Mouse (Mus musculus): ENCODE data around the gene Rassf2. TPM values are rescaled to one million over a fixed set of nuclear protein-coding genes. Genes with fewer than 3 reads are reported as not detected.
A peak's percentile ranks its signal among the peaks of the same experiment; 100 is the strongest.

Rassf2 gene
- total RNA-seq, 2 experiments from 2014 or later, result 8.5 to 13.1 TPM

DNA sequence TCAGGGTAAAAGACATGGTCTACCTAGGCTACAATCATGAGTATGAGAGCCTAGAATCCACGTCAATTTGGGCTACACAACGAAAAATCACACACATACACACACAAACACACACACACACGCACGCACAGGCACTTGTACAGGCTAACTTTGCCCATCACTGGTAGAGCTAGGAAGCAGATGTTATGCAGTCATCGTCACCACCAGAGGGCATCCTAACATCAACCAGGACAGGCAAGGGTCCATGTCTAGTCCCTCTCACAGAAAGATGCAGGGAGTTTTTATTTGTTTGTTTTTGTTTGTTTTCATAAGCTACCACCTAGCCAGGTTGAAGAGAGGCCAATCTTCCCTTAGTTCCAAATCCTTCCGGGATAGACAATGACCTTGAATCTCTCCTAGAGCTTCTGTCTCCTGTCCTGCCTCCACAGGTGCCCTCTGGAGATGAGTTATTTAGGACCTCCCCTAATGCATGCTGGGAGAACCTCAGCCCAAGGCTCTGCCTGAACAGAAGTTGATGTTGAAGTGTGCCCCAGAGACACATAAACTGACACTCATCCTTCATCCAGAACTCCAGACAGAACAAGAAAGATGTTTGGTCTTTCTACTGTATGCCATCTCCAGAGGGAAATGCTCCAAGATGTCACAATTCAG is 47.4 kb downstream of the Rassf2 start:
- DNase-seq, result peak; percentile 53
- intact Hi-C loops (cut with DNase I; ENCODE audit: low total_unique reads), result loop anchor here (2.0 to 10.0 kb wide), 3 partner anchors 72 to 255 kb away; no protein-coding TSS in a partner anchor

DNA sequence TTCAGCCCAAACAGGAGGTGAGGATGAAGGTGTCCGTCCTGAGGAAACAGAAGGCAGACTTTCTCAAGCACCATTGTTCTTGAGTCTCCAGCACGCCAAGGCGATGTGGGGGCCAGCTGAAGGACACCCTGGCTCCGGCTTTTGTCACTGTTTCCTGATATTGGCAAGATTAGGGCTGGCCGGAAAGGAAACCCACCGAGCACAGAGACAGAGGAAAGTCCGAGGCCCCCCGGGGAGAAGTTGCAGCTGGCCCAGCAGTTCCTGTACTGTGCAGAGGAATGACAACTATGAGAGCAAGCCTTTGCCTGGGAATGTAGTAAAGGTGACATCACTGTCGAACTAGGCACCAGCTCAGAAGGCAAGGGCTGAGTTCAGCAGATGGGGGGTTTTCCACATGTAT is 49.2 kb downstream of the Rassf2 start:
- intact Hi-C loops (cut with DNase I; ENCODE audit: low total_unique reads), result loop anchor here (5.0 to 10.0 kb wide), 2 partner anchors 74 to 256 kb away; no protein-coding TSS in a partner anchor
- peak; percentile 24 for DNase-seq

DNA sequence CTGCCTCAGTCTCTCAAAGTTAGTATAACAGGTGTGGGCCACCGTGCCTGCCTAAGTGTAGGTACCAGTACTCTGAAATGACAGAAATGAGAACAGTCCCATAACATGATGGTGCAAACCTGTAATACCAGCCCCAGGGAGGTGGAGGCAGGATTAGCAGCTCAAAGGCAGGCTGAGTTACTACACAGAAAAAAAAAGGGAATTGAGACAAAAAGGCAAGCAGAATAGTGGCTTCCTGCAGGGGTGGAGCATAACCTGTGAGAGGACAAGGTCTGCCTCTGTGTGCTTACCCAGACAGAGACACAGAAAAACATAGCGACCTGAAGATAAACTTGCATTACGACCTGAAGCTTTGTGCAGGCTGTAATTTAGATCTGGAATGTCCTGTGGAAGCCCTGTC is 53.4 kb downstream of the Rassf2 start:
- intact Hi-C loops (cut with DNase I; ENCODE audit: low total_unique reads), result no loop called here
- no peak for DNase-seq

DNA sequence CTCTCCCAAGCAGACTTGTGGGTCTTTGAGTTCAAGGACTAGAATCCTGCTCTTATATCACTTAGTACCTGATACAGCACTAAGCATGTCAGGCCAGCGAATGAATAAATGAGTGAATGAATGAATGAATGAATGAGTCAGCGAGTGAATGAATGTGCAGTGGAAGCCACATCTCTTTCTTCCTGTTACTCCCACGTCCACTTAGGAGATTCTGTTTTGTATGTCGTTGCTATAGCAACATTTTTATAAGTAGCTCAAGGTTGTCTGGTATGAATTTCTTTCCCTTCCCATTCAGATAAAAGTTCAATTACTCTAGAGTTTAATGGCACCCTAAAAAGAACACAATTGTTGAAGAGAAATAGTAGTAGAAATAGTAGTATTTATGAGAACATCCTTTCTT is 59.0 kb downstream of the Rassf2 start:
- DNase-seq, result no peak
- intact Hi-C loops (cut with DNase I; ENCODE audit: low total_unique reads), result no loop called here

DNA sequence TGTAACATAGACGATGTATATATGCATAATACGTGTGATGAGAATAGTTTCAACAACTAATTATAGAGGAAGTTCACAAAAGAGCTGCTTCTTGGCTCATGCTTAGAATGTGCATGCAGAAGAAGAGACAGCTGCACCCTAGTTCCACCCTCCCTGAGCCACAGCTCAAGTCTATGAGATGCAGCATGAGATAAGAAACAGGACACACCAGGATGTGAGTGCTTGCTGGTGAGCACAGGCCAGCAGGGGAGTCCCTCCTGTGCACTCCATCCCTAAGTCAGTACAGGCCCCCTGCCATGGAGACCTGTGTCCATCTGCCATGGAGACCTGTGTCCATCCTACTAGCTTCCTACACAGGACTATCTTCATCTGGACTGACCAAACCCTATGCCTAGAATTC is 59.5 kb downstream of the Rassf2 start:
- intact Hi-C loops (cut with DNase I; ENCODE audit: low total_unique reads), result no loop called here
- DNase-seq, result no peak

DNA sequence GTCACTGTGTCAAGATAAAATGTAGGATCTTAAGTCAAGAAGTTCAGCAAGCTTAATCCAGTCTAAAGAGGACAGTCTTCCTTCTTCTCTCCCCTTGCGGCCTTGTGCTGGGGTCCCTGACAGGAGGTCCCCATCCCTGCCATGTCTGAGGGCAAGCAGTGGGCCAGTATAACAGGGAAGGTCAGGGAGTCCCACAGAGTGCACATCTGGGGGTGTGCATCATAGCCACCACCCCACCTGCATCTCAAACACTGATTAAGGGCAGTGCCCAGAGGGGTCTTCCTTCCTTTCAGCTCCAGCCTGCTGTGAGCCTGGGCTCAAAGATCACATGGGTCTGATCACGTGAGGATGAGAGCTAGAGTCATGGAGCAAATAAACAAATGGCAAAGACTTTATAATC is 68.4 kb downstream of the Rassf2 start:
- intact Hi-C loops (cut with DNase I; ENCODE audit: low total_unique reads), result no loop called here
- no peak for DNase-seq

DNA sequence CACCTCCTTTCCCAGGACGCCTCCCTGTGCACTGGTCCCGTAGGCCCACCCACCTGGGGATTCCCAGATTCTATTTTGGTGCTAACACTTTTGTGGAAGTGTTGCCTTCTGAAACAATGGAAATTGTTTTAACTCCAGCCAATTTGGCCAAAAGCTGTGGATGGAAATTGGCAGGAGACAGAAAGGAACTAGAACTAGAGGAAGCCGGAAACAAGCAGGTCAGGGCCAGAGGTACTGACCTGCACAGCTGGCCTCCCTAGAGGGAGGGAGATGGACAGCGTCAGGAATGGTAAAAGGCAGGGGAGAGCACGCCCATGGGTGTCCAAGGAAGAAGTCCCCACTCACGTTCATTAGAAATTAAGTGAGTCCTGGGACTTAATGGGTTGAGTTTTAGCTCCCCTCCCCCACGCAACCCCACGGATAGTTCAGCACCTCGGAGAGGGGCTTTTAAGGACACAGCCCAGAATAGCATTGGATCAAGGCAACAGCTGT is 72.3 kb downstream of the Rassf2 start:
- DNase-seq, result no peak
- intact Hi-C loops (cut with DNase I; ENCODE audit: low total_unique reads), result loop anchor here (10.0 kb wide), 1 partner anchor 413 kb away; no protein-coding TSS in a partner anchor

DNA sequence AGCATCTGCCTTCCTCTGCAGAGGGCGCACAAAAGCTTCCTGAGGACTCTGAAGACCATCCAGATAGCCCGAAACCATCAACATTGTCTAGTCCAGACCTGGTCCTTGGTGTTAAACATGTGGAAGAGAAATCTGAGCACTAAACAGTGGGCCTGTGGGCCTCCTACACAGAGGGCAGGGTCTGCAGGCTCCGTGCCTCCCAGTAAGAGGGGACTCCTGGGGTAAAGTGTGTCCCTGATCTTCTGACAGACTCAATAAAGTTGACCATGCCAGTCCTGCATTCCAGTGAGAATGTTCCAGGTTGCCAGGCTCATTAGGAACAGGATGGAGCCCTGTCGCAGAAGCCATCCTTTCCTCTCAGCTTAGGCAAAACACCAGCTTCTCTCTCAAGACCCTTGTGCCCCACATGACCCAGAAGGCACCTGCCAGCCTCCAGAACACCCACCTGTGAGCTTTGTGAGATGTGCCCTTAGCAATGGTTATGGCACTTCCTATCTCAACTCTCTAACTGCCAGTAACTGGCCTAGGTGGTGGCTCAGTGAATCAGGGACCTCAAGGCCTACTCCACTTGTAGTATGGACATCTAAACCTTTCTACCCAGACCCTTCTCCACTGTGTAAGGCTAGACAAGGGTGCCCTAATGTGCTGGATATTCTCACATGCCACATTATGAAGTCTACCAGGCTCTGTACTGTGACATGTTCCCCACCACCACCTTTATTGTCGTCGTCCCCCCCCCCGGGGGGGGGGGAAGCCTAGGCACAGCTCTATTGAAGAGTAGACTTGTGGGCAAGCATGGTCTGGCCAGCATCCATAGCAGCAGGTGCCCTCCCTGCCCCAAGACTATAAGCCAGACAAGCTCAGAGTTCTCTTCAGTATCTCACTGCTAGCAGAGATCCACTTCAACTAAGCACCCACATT is 73.5 kb downstream of the Rassf2 start:
- intact Hi-C loops (cut with DNase I; ENCODE audit: low total_unique reads), result loop anchor here (10.0 kb wide), 1 partner anchor 412 kb away; no protein-coding TSS in a partner anchor
- DNase-seq, result no peak

DNA sequence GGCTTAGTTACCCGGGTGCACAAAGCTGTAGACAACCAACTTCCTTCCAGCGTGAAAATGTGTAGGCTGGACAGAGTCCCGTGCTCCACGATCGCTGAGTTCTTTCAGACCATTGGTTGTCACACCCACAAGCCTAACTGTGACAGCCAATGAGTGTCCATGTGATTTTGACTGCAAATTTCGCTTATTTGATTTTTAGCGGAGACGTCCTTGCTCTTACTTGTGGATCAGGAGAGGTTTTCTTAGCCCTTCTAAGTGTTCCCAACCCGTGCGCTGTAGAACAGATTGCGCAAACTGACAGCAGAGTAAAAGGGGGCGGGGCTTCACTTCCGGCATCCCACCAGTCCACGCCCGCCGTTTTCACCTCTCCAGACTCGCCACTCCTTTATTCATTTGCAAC is 74.8 kb downstream of the Rassf2 start:
- intact Hi-C loops (cut with DNase I; ENCODE audit: low total_unique reads), result loop anchor here (10.0 kb wide), 1 partner anchor 410 kb away; no protein-coding TSS in a partner anchor
- no peak for DNase-seq

DNA sequence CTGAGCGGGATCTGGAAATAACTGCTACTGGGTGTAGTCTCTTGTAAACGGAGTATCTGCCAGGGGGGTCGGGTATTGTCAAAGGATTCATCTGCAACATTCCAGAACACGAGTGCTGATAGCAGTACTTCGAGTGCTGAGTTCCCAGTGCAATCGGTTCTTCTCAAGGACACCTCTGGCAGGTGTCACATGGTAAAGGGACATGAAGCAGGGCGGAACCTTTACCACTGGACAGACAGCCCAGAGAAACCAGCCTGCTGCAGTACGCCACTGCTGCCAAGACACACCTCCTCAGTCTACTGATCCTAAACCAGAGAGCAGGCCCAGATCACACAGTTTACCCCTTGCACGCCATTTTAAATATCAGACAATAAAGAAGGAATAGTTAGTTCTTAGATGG is 75.2 kb downstream of the Rassf2 start:
- DNase-seq, result no peak
- intact Hi-C loops (cut with DNase I; ENCODE audit: low total_unique reads), result loop anchor here (10.0 kb wide), 1 partner anchor 410 kb away; no protein-coding TSS in a partner anchor

DNA sequence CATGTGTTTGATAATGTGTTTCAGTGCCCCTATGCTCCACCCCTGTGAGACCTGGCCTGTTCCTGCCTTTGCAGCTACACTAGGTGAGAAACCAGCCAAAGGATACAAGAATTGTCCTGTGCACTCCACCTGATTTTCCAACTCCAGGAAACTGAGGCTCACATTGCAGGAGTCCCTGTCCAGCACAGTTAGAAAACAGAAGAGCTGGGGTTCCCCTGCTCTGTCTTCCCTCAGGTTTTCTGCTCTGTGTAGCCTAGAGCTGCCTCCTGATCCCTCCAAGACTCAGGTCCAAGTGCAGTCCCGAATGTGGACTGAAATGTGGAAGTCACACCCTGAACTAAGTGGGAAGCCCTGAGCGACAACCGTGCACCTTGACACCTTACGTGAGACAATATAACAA is 76.3 kb downstream of the Rassf2 start:
- no peak for DNase-seq
- intact Hi-C loops (cut with DNase I; ENCODE audit: low total_unique reads), result loop anchor here (10.0 kb wide), 1 partner anchor 409 kb away; no protein-coding TSS in a partner anchor

DNA sequence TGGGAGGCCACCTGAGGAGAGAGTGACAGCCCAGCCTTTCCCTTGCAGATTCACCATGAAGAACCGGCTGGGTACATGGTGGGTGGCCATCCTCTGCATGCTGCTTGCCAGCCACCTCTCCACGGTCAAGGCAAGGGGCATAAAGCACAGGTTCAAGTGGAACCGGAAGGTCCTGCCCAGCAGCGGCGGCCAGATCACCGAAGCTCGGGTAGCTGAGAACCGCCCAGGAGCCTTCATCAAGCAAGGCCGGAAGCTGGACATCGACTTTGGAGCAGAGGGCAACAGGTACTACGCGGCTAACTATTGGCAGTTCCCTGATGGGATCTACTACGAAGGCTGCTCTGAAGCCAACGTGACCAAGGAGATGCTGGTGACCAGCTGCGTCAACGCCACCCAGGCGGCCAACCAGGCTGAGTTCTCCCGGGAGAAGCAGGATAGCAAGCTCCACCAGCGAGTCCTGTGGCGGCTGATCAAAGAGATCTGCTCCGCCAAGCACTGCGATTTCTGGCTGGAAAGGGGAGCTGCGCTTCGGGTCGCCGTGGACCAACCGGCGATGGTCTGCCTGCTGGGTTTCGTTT is 77.0 kb downstream of the Rassf2 start:
- DNase-seq, result no peak
- intact Hi-C loops (cut with DNase I; ENCODE audit: low total_unique reads), result loop anchor here (10.0 kb wide), 1 partner anchor 408 kb away; no protein-coding TSS in a partner anchor

DNA sequence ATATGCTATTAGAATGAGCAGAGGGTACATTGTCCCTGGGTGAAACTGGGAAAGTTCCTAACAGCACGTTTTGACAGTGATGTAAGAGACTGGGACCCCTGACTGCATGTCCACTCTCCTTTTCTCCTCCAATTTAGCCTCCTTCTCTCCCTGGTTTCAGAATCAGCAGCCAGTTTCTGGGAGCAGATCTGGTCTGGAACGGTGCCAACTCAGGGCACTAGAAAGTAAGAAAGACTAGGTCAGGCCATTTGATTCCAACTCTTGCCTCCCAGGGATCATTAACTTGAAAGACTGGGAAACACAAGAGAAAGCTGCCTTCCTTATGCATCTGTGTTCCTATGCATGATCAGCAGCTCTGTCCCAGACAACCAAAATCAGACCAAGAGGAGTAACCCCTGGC is 77.6 kb downstream of the Rassf2 start:
- intact Hi-C loops (cut with DNase I; ENCODE audit: low total_unique reads), result loop anchor here (10.0 kb wide), 1 partner anchor 408 kb away; no protein-coding TSS in a partner anchor
- no peak for DNase-seq

DNA sequence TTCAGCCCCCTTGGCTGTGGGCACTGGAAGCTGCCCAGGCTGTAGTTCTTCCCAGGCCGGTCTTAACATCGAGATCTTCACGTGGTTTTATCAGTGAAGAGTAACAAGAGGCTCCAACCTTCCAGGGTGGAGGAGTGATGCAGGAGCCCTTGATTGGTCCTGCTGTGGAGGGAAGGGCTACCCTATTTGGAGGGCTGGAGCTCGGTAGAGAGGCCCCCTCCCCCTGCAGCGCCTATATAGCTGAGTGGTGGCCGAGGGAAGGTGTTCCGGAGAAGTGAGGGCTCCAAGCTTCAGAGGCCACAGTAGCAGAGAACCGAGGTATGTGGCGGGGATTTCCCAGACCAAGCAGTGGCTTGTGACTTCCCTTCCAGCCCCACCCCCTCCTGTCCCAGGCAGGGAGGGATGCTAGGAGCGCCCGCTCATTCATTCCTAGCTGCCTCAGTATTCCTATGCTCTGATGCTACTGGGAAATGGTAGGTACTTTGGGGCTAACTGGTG is 79.4 kb downstream of the Rassf2 start, which contains the start of gene Prnd:
Gene Prnd, plus strand, starts transcription at position 264 of the 498 bp plus-strand sequence.
- peak; percentile 27 for DNase-seq
- intact Hi-C loops (cut with DNase I; ENCODE audit: low total_unique reads), result loop anchor here (10.0 kb wide), 1 partner anchor 406 kb away; no protein-coding TSS in a partner anchor

DNA sequence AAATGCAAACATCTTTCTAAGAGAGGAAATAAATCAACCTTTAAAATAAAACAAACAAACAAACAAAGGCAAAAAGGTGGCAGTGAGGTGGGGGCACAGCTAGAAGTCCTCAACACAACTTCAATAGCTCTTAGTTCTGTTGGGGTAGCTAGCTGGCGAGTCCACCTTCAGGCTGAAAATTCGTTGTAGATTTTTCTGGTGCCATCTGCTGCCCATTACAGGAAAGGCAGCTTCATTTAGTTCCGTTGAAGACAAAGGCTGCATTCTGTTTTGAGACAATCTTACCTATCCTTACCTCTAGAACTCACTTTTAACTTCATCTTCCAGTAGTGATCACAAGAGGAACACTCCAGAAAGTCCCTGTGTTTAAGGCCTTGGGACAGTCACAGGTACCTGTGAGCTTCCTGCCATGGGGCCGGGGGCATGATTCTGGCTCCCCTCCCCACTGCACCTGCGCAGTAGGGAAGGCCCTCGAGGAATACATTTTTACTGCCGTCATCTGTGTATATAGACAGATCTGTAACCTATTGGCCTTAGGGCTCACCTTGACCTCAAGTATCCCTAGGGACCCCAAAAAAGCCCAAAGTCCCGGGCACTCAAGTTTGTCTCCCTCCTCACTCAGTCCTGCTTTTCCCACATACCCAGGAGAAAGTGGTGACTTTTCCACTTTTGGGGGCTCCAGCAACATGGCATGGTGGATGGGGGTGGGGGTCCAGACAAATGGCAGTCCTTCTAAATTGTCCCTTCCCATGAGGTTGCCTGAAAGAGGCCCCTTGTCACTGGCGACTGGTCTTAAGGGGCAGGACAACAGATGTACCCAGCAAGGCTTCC is 80.1 kb downstream of the Rassf2 start:
- DNase-seq, result no peak
- intact Hi-C loops (cut with DNase I; ENCODE audit: low total_unique reads), result loop anchor here (10.0 kb wide), 1 partner anchor 405 kb away; no protein-coding TSS in a partner anchor

DNA sequence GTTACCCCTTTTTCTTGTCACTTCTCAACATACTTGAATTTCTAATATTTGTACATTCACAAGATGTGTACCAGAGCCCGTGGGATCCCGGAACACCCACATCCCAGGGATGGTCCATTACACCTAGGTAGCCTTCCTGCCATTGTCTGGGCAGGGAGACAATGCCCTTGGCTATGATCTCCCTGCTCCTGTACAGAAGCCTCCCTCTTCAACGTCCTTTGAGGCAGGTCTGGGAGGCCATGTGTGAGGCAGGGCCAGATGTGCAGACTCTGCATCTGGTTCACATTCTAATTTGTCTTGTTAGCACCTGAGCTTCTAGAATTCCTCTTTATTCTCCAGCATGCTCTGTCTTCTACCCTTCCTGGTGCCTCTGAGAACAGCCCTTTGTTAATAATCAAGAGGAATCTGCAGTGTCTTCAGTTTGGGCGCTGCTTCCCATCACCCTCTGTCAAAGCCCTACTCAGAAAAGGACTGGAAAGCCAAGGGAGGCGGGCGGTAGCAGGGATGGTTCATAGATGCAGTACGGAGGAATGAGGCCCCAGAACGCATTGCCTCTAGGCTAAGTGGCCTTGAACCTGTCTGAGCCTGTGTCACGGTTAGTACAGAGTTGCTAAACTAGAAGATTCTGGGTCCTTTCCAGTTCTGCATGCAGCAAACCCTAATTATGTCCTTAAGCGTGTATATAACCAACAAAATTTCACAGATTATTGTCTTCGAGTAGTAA is 81.0 kb downstream of the Rassf2 start:
- intact Hi-C loops (cut with DNase I; ENCODE audit: low total_unique reads), result no loop called here
- DNase-seq, result no peak

DNA sequence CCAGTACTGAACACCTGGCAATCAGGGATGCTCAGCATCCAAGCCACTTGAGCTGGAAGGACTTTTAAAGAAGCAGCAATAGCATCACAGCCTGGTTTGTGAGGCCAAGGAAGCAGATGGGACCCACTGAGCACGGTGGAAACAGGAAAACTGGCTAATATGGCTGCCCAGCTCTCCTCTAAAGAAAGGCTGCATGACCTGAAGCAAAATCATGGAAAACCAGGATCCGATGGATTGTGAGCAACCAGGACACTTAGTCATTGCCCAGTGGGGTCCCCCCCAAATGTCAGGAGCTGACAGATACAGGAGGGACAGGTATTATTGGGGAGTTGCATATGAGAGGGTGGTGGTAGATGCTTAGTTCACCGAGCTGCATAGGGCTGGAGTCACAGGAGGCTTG is 81.9 kb downstream of the Rassf2 start:
- DNase-seq, result no peak
- intact Hi-C loops (cut with DNase I; ENCODE audit: low total_unique reads), result no loop called here

DNA sequence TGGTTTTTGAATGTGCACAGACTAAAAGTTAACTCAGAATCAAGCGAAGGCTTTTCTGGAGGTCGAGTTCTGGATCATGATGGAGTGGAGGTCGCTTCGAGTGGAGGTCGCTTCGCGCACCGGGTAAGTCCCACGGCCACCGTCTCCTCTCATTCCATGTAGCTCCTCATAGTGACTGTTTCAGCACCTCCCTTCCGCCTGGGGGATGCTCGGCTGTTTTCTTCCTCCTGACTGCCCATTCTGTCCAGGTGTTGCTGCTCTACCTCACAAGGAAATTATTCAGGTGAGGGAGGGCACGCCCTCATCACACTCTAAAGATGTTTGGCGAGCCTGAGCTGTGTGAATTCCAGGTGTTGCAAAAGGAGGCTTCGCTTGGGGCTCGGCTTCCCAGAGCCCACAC is 83.7 kb downstream of the Rassf2 start:
- DNase-seq, result no peak
- intact Hi-C loops (cut with DNase I; ENCODE audit: low total_unique reads), result loop anchor here (2.0 kb wide), 1 partner anchor 124 kb away; no protein-coding TSS in a partner anchor

All from gastrocnemius, postnatal 14 days (tissue).